Mouse (Mus musculus) layer of hippocampus, adult 9-11 months (tissue): ENCODE measurements around the gene Cacna2d4.
"Not testable (repeated sequence)": the region's sequence is repeated elsewhere in the genome, so short reads cannot be mapped to it uniquely, and the experiment has no call there.

ENCODE experiments used
- DNase-seq: peaks from one replicate; pipeline ENCODE4 v3.0.0; 2022

Cacna2d4 gene

GRCm38 (mm10) chr6:119236241-119236640, at the start of gene Cacna2d4:
Cacna2d4 (plus strand) TSS chr6:119236526.
- no peak for DNase-seq

GRCm38 (mm10) chr6:119186658-119187057, 49.7 kb upstream of the Cacna2d4 start:
- DNase-seq = no peak

GRCm38 (mm10) chr6:119187631-119188030, 48.7 kb upstream of the Cacna2d4 start:
- DNase-seq = no peak

- DNase-seq = no peak
Observed at GRCm38 (mm10) chr6:119191478-119191877, 44.8 kb upstream of the Cacna2d4 start.

- no peak for DNase-seq
Observed at GRCm38 (mm10) chr6:119193571-119194154, 42.7 kb upstream of the Cacna2d4 start.

- DNase-seq = no peak
Observed at GRCm38 (mm10) chr6:119194161-119194560, 42.2 kb upstream of the Cacna2d4 start.

GRCm38 (mm10) chr6:119194601-119195000, 41.7 kb upstream of the Cacna2d4 start:
- no peak for DNase-seq

GRCm38 (mm10) chr6:119196382-119197305, 39.7 kb upstream of the Cacna2d4 start, which contains the start of gene Cacna1c:
Cacna1c (minus strand) TSS chr6:119196418.
- DNase-seq = no peak

- peak; percentile 52 for DNase-seq
Observed at GRCm38 (mm10) chr6:119198534-119199273, 37.6 kb upstream of the Cacna2d4 start.

GRCm38 (mm10) chr6:119199274-119199879, 36.9 kb upstream of the Cacna2d4 start:
- no peak for DNase-seq

- no peak for DNase-seq
Observed at GRCm38 (mm10) chr6:119200362-119200761, 36.0 kb upstream of the Cacna2d4 start.

- no peak for DNase-seq
Observed at GRCm38 (mm10) chr6:119201575-119201974, 34.8 kb upstream of the Cacna2d4 start.

- DNase-seq = no peak
Observed at GRCm38 (mm10) chr6:119204286-119204685, 32.0 kb upstream of the Cacna2d4 start.

GRCm38 (mm10) chr6:119204915-119205314, 31.4 kb upstream of the Cacna2d4 start:
- DNase-seq = no peak

- DNase-seq = not testable (repeated sequence)
Observed at GRCm38 (mm10) chr6:119206006-119206405, 30.3 kb upstream of the Cacna2d4 start.

- no peak for DNase-seq
Observed at GRCm38 (mm10) chr6:119213375-119213774, 23.0 kb upstream of the Cacna2d4 start.

GRCm38 (mm10) chr6:119214190-119214589, 22.1 kb upstream of the Cacna2d4 start:
- no peak for DNase-seq

GRCm38 (mm10) chr6:119215040-119215613, 21.2 kb upstream of the Cacna2d4 start:
- no peak for DNase-seq

- DNase-seq = no peak
Observed at GRCm38 (mm10) chr6:119217661-119218060, 18.7 kb upstream of the Cacna2d4 start.

GRCm38 (mm10) chr6:119218591-119218990, 17.7 kb upstream of the Cacna2d4 start:
- DNase-seq = no peak

GRCm38 (mm10) chr6:119219237-119219870, 17.0 kb upstream of the Cacna2d4 start:
- DNase-seq = peak; percentile 9

GRCm38 (mm10) chr6:119220297-119220696, 16.0 kb upstream of the Cacna2d4 start:
- no peak for DNase-seq
